Mouse (Mus musculus): ENCODE data around the gene H2afy.

Gene H2afy

GRCm38 (mm10) chr13:56136200-56136599 lies at the start of gene H2afy:
Gene H2afy (minus strand): TSS chr13:56136361.
- DNase-seq (ENCODE audit: low spot score): no peak

GRCm38 (mm10) chr13:56183687-56184086 lies 47.5 kb upstream of the H2afy start:
- DNase-seq (ENCODE audit: low spot score): no peak

- no peak for DNase-seq (ENCODE audit: low spot score)
Measured at GRCm38 (mm10) chr13:56181424-56181823, 45.3 kb upstream of the H2afy start.

- DNase-seq (ENCODE audit: low spot score): no peak
Measured at GRCm38 (mm10) chr13:56178416-56179035, 42.4 kb upstream of the H2afy start, which contains the start of gene Tifab. Gene Tifab (minus strand): TSS chr13:56178885.

GRCm38 (mm10) chr13:56176310-56176709 lies 40.1 kb upstream of the H2afy start:
- DNase-seq (ENCODE audit: low spot score): no peak

- DNase-seq (ENCODE audit: low spot score): no peak
Measured at GRCm38 (mm10) chr13:56175848-56176247, 39.7 kb upstream of the H2afy start.

- DNase-seq (ENCODE audit: low spot score): no peak
Measured at GRCm38 (mm10) chr13:56172901-56173545, 36.9 kb upstream of the H2afy start.

- no peak for DNase-seq (ENCODE audit: low spot score)
Measured at GRCm38 (mm10) chr13:56172106-56172505, 35.9 kb upstream of the H2afy start.

- DNase-seq (ENCODE audit: low spot score): no peak
Measured at GRCm38 (mm10) chr13:56168403-56168781, 32.2 kb upstream of the H2afy start.

GRCm38 (mm10) chr13:56167446-56168402 lies 31.6 kb upstream of the H2afy start:
- no peak for DNase-seq (ENCODE audit: low spot score)

GRCm38 (mm10) chr13:56165561-56165960 lies 29.4 kb upstream of the H2afy start:
- no peak for DNase-seq (ENCODE audit: low spot score)

GRCm38 (mm10) chr13:56164372-56164771 lies 28.2 kb upstream of the H2afy start:
- no peak for DNase-seq (ENCODE audit: low spot score)

- DNase-seq (ENCODE audit: low spot score): peak; percentile 22
Measured at GRCm38 (mm10) chr13:56163751-56164150, 27.6 kb upstream of the H2afy start.

GRCm38 (mm10) chr13:56162859-56163258 lies 26.7 kb upstream of the H2afy start:
- DNase-seq (ENCODE audit: low spot score): no peak

GRCm38 (mm10) chr13:56159614-56160363 lies 23.6 kb upstream of the H2afy start:
- DNase-seq (ENCODE audit: low spot score): no peak

GRCm38 (mm10) chr13:56159016-56159601 lies 22.9 kb upstream of the H2afy start:
- DNase-seq (ENCODE audit: low spot score): no peak

- DNase-seq (ENCODE audit: low spot score): no peak
Measured at GRCm38 (mm10) chr13:56155671-56156070, 19.5 kb upstream of the H2afy start.

- peak; percentile 29 for DNase-seq (ENCODE audit: low spot score)
Measured at GRCm38 (mm10) chr13:56155048-56155447, 18.9 kb upstream of the H2afy start.

GRCm38 (mm10) chr13:56152773-56153460 lies 16.8 kb upstream of the H2afy start:
- DNase-seq (ENCODE audit: low spot score): no peak

GRCm38 (mm10) chr13:56151404-56152226 lies 15.5 kb upstream of the H2afy start:
- peak; percentile 60 for DNase-seq (ENCODE audit: low spot score)

Measured in adipocyte (in vitro differentiated cells).